Comparison of ENCODE assay signal across 8 mouse cellular contexts in the genomic region with DNA sequence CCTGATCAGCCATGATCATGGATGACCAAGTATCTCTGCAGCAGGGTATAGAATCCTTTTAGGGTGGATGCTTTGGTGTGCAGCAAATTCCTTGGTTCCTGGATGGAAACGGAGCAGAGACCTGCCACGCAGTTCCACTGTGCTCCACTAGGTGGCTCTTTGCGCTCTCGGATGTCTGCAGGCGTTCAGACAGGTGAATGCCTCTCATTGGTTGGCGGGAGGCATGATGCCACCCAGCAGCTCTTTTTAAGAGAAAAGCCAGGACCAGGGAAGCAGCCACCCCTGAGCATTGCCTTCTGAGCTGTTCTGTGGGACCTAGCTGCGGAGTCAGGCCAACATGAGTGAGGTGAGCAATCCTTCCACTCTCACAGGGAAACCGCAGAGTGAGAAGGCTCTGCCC. TPM values are rescaled to one million over a fixed set of nuclear protein-coding genes. Genes with fewer than 3 reads are reported as not detected.
DNase-seq lines count a peak whose midpoint lies in the region; ATAC-seq and TF ChIP-seq lines count a peak whose summit lies in the region.

Gene Pcp4, plus strand, starts transcription at position 162 of the 400 bp plus-strand sequence.

- no peak within 1 kb of the TSS for H3K27ac ChIP-seq in liver, embryonic 12.5 days
- H3K27ac ChIP-seq in kidney, embryonic 15.5 days = no peak within 1 kb of the TSS
- no peak within 1 kb of the TSS for H3K27ac ChIP-seq in limb, embryonic 14.5 days (replicated peaks; ENCODE audit: low read depth, low read length)
- no peak within 1 kb of the TSS for H3K27ac ChIP-seq in neural tube, embryonic 12.5 days
- H3K27ac ChIP-seq in stomach, embryonic 16.5 days (ENCODE audit: low read length) = no peak within 1 kb of the TSS

- peak; percentile 57 for DNase-seq in liver
- DNase-seq in embryo, embryonic 11.5 days (ENCODE audit: low read depth, low spot score) = peak; percentile 58
- DNase-seq in gastrocnemius, postnatal 36 days = peak; percentile 21 to 49
- DNase-seq in limb, embryonic 14.5 days (ENCODE audit: low spot score) = peak; percentile 72

- TF ChIP-seq POLR2A in limb, embryonic 14.5 days (IDR thresholded peaks at IDR 0.05; ENCODE audit: borderline replicate concordance, extremely low read depth, insufficient read depth, insufficient read length) = no peak

- no peak for ATAC-seq in liver, embryonic 12.5 days
- no peak; the same call in 1 of the 2 replicates for ATAC-seq in kidney, embryonic 15.5 days (replicated peaks; ENCODE audit: low FRiP score)
- no peak; the same call in 1 of the 2 replicates for ATAC-seq in limb, embryonic 14.5 days (ENCODE audit: low FRiP score, low read depth)
- ATAC-seq in neural tube, embryonic 12.5 days (ENCODE audit: low FRiP score, low read depth) = peak; percentile 49; the same call in 1 of the 2 replicates
- ATAC-seq in stomach, embryonic 16.5 days (ENCODE audit: insufficient read depth, low FRiP score) = peak; percentile 65; the same call in 1 of the 2 replicates

- 0 out of 2 replicates have a peak, but pooled peaks cover 4% of the 10 kb centered on the region for H3K27me3 ChIP-seq in liver, embryonic 12.5 days (replicated peaks)
- H3K27me3 ChIP-seq in kidney, embryonic 15.5 days = peaks cover 20% of the 10 kb centered on the region; the same call in 1 of the 2 replicates
- no peaks in the 10 kb centered on the region; the same call in 1 of the 2 replicates for H3K27me3 ChIP-seq in limb, embryonic 14.5 days (ENCODE audit: control insufficient read depth, insufficient read depth, low read length)
- no peaks in the 10 kb centered on the region; the same call in 1 of the 2 replicates for H3K27me3 ChIP-seq in neural tube, embryonic 12.5 days (replicated peaks)
- H3K27me3 ChIP-seq in stomach, embryonic 16.5 days (ENCODE audit: control insufficient read depth, insufficient read depth, low read length) = no peaks in the 10 kb centered on the region

- 12% methylated on average over 8 of the region's 8 CpGs for WGBS in liver, embryonic 12.5 days (ENCODE audit: insufficient replicate concordance)
- 12% methylated on average over 8 of the region's 8 CpGs for WGBS in kidney, embryonic 15.5 days
- WGBS in limb, embryonic 14.5 days = 10% methylated on average over 8 of the region's 8 CpGs
- 10% methylated on average over 8 of the region's 8 CpGs for WGBS in neural tube, embryonic 12.5 days
- WGBS in stomach, embryonic 16.5 days = 9% methylated on average over 8 of the region's 8 CpGs

- no peaks in the 10 kb centered on the region for H3K4me1 ChIP-seq in liver, embryonic 12.5 days
- H3K4me1 ChIP-seq in kidney, embryonic 15.5 days = peaks cover 19% of the 10 kb centered on the region
- H3K4me1 ChIP-seq in limb, embryonic 14.5 days (ENCODE audit: control insufficient read depth, insufficient read depth, low read length) = 0 out of 2 replicates have a peak, but pooled peaks cover 4% of the 10 kb centered on the region
- no peaks in the 10 kb centered on the region for H3K4me1 ChIP-seq in neural tube, embryonic 12.5 days
- peaks cover 4% of the 10 kb centered on the region for H3K4me1 ChIP-seq in stomach, embryonic 16.5 days (ENCODE audit: control insufficient read depth, insufficient read depth, low read length)

- H3K9me3 ChIP-seq in liver, embryonic 12.5 days (replicated peaks) = no peaks in the 10 kb centered on the region
- H3K9me3 ChIP-seq in kidney, embryonic 15.5 days (replicated peaks) = no peaks in the 10 kb centered on the region
- H3K9me3 ChIP-seq in limb, embryonic 14.5 days (ENCODE audit: control insufficient read depth, low read length) = no peaks in the 10 kb centered on the region
- H3K9me3 ChIP-seq in neural tube, embryonic 12.5 days = no peaks in the 10 kb centered on the region
- no peaks in the 10 kb centered on the region for H3K9me3 ChIP-seq in stomach, embryonic 16.5 days (replicated peaks; ENCODE audit: control insufficient read depth, low read length)

- H3K9ac ChIP-seq in liver, embryonic 12.5 days = no peak within 1 kb of the TSS
- H3K9ac ChIP-seq in kidney, embryonic 15.5 days = no peak within 1 kb of the TSS
- no peak within 1 kb of the TSS for H3K9ac ChIP-seq in limb, embryonic 14.5 days (ENCODE audit: low read depth, low read length, severe bottlenecking)
- H3K9ac ChIP-seq in neural tube, embryonic 12.5 days = no peak within 1 kb of the TSS
- H3K9ac ChIP-seq in stomach, embryonic 16.5 days (ENCODE audit: low read length) = no peak within 1 kb of the TSS

- H3K36me3 ChIP-seq in liver, embryonic 12.5 days = no peaks in the 10 kb centered on the region
- no peaks in the 10 kb centered on the region for H3K36me3 ChIP-seq in kidney, embryonic 15.5 days
- H3K36me3 ChIP-seq in limb, embryonic 14.5 days (ENCODE audit: control insufficient read depth, insufficient read depth, low read length) = no peaks in the 10 kb centered on the region
- no peaks in the 10 kb centered on the region for H3K36me3 ChIP-seq in neural tube, embryonic 12.5 days
- H3K36me3 ChIP-seq in stomach, embryonic 16.5 days (ENCODE audit: control insufficient read depth, insufficient read depth, low read length) = no peaks in the 10 kb centered on the region

- no peak within 1 kb of the TSS for H3K4me3 ChIP-seq in liver, embryonic 12.5 days
- H3K4me3 ChIP-seq in kidney, embryonic 15.5 days (replicated peaks) = peak within 1 kb of the TSS; percentile 1; the same call in 1 of the 2 replicates
- H3K4me3 ChIP-seq in limb, embryonic 14.5 days (replicated peaks; ENCODE audit: low read length) = no peak within 1 kb of the TSS
- H3K4me3 ChIP-seq in neural tube, embryonic 12.5 days = no peak within 1 kb of the TSS
- 0 out of 2 replicates have a peak within 1 kb of the TSS, but pooled peaks have one; percentile 7 for H3K4me3 ChIP-seq in stomach, embryonic 16.5 days (replicated peaks; ENCODE audit: low read length)

- intact Hi-C loops in gastrocnemius, postnatal 36 days (cut with DNase I) = loop anchor here (2.0 kb wide), 1 partner anchor 205 kb away; no protein-coding TSS in a partner anchor

- no peak within 1 kb of the TSS for H3K4me2 ChIP-seq in liver, embryonic 12.5 days
- H3K4me2 ChIP-seq in kidney, embryonic 15.5 days = peak within 1 kb of the TSS; percentile 40
- H3K4me2 ChIP-seq in limb, embryonic 14.5 days (replicated peaks; ENCODE audit: low read depth, low read length, severe bottlenecking) = no peak within 1 kb of the TSS
- H3K4me2 ChIP-seq in neural tube, embryonic 12.5 days (replicated peaks) = 0 out of 2 replicates have a peak within 1 kb of the TSS, but pooled peaks have one; percentile 24
- no peak within 1 kb of the TSS for H3K4me2 ChIP-seq in stomach, embryonic 16.5 days (ENCODE audit: low read depth, low read length)

RNA-seq across cellular contexts. Expression of gene Pcp4, which starts in this region (rescaled TPM):
- polyA plus RNA-seq in liver, embryonic 12.5 days (2016; fragmentation: Nextera tagmentation; extraction: Ambion mirVana) = 0.33 TPM in 1 of 2 replicates, not detected in the other
- total RNA-seq in gastrocnemius, postnatal 36 days (2021) = under 1 TPM in 1 of 2 experiments, not detected in 1; 0.46 TPM
- 82.6 and 86.0 TPM in 2 replicates for polyA plus RNA-seq in kidney, embryonic 15.5 days (2015; fragmentation: Nextera tagmentation; extraction: Ambion mirVana)
- 1.8 and 6.3 TPM in 2 replicates for polyA plus RNA-seq in limb, embryonic 14.5 days (2012; rRNA removed)
- polyA plus RNA-seq in limb, embryonic 14.5 days (2014; fragmentation: Nextera tagmentation; extraction: Ambion mirVana) = 12.0 and 12.2 TPM in 2 replicates
- 42.9 and 46.3 TPM in 2 replicates for polyA plus RNA-seq in neural tube, embryonic 12.5 days (2016; fragmentation: Nextera tagmentation; extraction: Ambion mirVana)
- 47.2 and 54.0 TPM in 2 replicates for polyA plus RNA-seq in stomach, embryonic 16.5 days (2015; fragmentation: Nextera tagmentation; extraction: Ambion mirVana)

Comparison
In these comparisons a context has a peak if more than half of its experiments do, and no peak if none do; other contexts are left out.
1. Peak in DNase-seq in gastrocnemius, postnatal 36 days; RNA of the gene not detected or under 1 TPM.
2. ATAC-seq: peak in neural tube, embryonic 12.5 days (single experiment) and stomach, embryonic 16.5 days (single experiment); none in liver, embryonic 12.5 days (single experiment), kidney, embryonic 15.5 days (single experiment) and limb, embryonic 14.5 days (single experiment).
3. H3K4me2 ChIP-seq: peak in kidney, embryonic 15.5 days (single experiment) and neural tube, embryonic 12.5 days (single experiment); none in liver, embryonic 12.5 days (single experiment), limb, embryonic 14.5 days (single experiment) and stomach, embryonic 16.5 days (single experiment).
4. H3K4me3 ChIP-seq: peak in kidney, embryonic 15.5 days (single experiment) and stomach, embryonic 16.5 days (single experiment); none in liver, embryonic 12.5 days (single experiment), limb, embryonic 14.5 days (single experiment) and neural tube, embryonic 12.5 days (single experiment).
5. Peak in every context shown above with its lines, with median percentiles within 50 percentile points of each other: DNase-seq.